Mouse (Mus musculus): Measurements from ENCODE around the gene Gm10718.
"Not testable (repeated sequence)": the region's sequence is repeated elsewhere in the genome, so short reads cannot be mapped to it uniquely, and the experiment has no call there.

- not testable (repeated sequence) for TF ChIP-seq CTCF, EP300 (IDR thresholded peaks at IDR 0.05)
These were observed 11.0 kb downstream of the Gm10718 start, which contains the start of gene Gm17535 for GRCm38 (mm10) chr9:3034299-3034698.
